12 mouse cellular contexts compared by ENCODE assay signal in the genomic region with DNA sequence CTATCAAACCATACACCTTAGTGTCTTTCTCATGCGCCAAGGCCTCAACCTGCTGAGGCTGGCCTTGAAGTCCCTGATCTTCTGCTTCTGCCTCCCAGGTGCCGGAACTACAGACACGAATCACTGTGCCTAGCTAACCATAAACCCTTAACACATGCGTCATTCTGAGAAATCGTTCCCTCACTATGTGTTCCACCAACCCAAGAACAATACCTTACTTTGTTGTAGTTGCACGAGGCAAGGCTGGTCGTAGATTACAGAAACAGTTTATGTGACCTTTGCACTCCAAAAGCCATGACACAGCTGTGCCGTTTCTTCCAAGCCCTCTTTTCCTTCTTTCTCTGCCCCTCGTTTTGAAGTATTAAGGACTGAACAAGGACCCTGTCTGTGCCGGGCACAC. TPM values are rescaled to one million over a fixed set of nuclear protein-coding genes. Genes with fewer than 3 reads are reported as not detected.
A peak's percentile ranks its signal among the peaks of the same experiment; 100 is the strongest.
DNase-seq lines count a peak whose midpoint lies in the region; ATAC-seq and TF ChIP-seq lines count a peak whose summit lies in the region.
"Had no signal": no experiment of that assay in that cellular context is flagged by ENCODE, and none has a peak within 500 bp of the region (broad histone marks: within the 10 kb centered on the region; RNA-seq: fewer than 3 reads in every experiment).

No protein-coding gene starts in this region.

- TF ChIP-seq POLR2A in spleen, adult 2 months (IDR thresholded peaks at IDR 0.05; ENCODE audit: low read depth, low read length), result no peak

- no peak overlapping the region for H3K4me3 ChIP-seq in spleen, adult 2 months (ENCODE audit: extremely low read depth, insufficient read depth, insufficient read length)
- H3K4me3 ChIP-seq in limb, embryonic 10.5 days, result no peak overlapping the region
- no peak overlapping the region for H3K4me3 ChIP-seq in hindbrain, embryonic 12.5 days
- H3K4me3 ChIP-seq: forebrain, embryonic 10.5 days; neural tube, embryonic 13.5 days had no signal

- WGBS in spleen, adult 2 months, result 65% methylated on average over 10 of the region's 10 CpGs
- WGBS in limb, embryonic 10.5 days, result 58% methylated on average over 10 of the region's 10 CpGs
- 57% methylated on average over 10 of the region's 10 CpGs for WGBS in hindbrain, embryonic 12.5 days

- DNase-seq in spleen, adult 2 months (ENCODE audit: low read depth in 1 of 2, low spot score in 2 of 2), result peak; percentile 39 to 67
- no peak for DNase-seq in spleen, postnatal 14 days (ENCODE audit: low spot score in 2 of 2)
- peak; percentile 41 for DNase-seq in embryo, embryonic 11 days
- no peak for DNase-seq in limb, embryonic 10.5 days (ENCODE audit: low spot score)
- DNase-seq in thymus, postnatal 4 days, result no peak
- DNase-seq in lung, postnatal 25 days (ENCODE audit: low spot score), result no peak
- DNase-seq: gastrocnemius, postnatal 36 days; thymus, postnatal 25 days had no signal

- peaks cover 18% of the 10 kb centered on the region; the same call in 1 of the 2 replicates for H3K4me1 ChIP-seq in spleen, adult 2 months (ENCODE audit: control insufficient read depth, insufficient read depth, insufficient read length)
- H3K4me1 ChIP-seq in limb, embryonic 10.5 days, result peaks cover 23% of the 10 kb centered on the region
- H3K4me1 ChIP-seq in hindbrain, embryonic 12.5 days, result peaks cover 8% of the 10 kb centered on the region
- H3K4me1 ChIP-seq: neural tube, embryonic 13.5 days had no signal

- no peak overlapping the region for H3K4me2 ChIP-seq in hindbrain, embryonic 12.5 days (replicated peaks)
- H3K4me2 ChIP-seq: midbrain, embryonic 11.5 days; neural tube, embryonic 13.5 days had no signal

- H3K27ac ChIP-seq in spleen, adult 2 months (ENCODE audit: insufficient read depth, low read length), result peak overlapping the region; percentile 87
- H3K27ac ChIP-seq in limb, embryonic 10.5 days, result 0 out of 2 replicates have a peak overlapping the region, but pooled peaks have one; percentile 72
- no peak overlapping the region for H3K27ac ChIP-seq in hindbrain, embryonic 12.5 days
- H3K27ac ChIP-seq: forebrain, embryonic 10.5 days; neural tube, embryonic 13.5 days had no signal

- no peaks in the 10 kb centered on the region for H3K27me3 ChIP-seq in spleen, adult 2 months (ENCODE audit: control insufficient read depth, insufficient read depth, low read length)
- no peaks in the 10 kb centered on the region for H3K27me3 ChIP-seq in limb, embryonic 10.5 days (ENCODE audit: low read depth, poor library complexity, severe bottlenecking)
- H3K27me3 ChIP-seq in hindbrain, embryonic 12.5 days, result no peaks in the 10 kb centered on the region
- H3K27me3 ChIP-seq: neural tube, embryonic 13.5 days had no signal

- no peak for TF ChIP-seq CTCF in spleen, adult 2 months (IDR thresholded peaks at IDR 0.05; ENCODE audit: extremely low read depth, insufficient read depth, insufficient read length, insufficient replicate concordance)

- ATAC-seq in hindbrain, embryonic 12.5 days (ENCODE audit: low FRiP score), result no peak

- H3K9ac ChIP-seq in hindbrain, embryonic 12.5 days, result no peak overlapping the region
- H3K9ac ChIP-seq: neural tube, embryonic 13.5 days had no signal

- H3K9me3 ChIP-seq in limb, embryonic 10.5 days (replicated peaks), result no peaks in the 10 kb centered on the region
- no peaks in the 10 kb centered on the region for H3K9me3 ChIP-seq in hindbrain, embryonic 12.5 days (replicated peaks)
- H3K9me3 ChIP-seq: forebrain, embryonic 10.5 days; neural tube, embryonic 13.5 days had no signal

- no peaks in the 10 kb centered on the region; the same call in 1 of the 2 replicates for H3K36me3 ChIP-seq in spleen, adult 2 months (ENCODE audit: control insufficient read depth, insufficient read depth, low read length)
- no peaks in the 10 kb centered on the region for H3K36me3 ChIP-seq in limb, embryonic 10.5 days
- no peaks in the 10 kb centered on the region for H3K36me3 ChIP-seq in hindbrain, embryonic 12.5 days
- H3K36me3 ChIP-seq: forebrain, embryonic 10.5 days; neural tube, embryonic 13.5 days had no signal

RNA-seq across cellular contexts. Expression of a gene that starts 40.6 kb away (rescaled TPM):
- 18.4 and 26.6 TPM in 2 replicates for polyA plus RNA-seq in spleen, adult 2 months (2012; rRNA removed)
- polyA plus RNA-seq in limb, embryonic 10.5 days (2016; fragmentation: Nextera tagmentation; extraction: Ambion mirVana), result 5.5 and 6.2 TPM in 2 replicates
- 30.6 and 31.8 TPM in 2 replicates for polyA plus RNA-seq in hindbrain, embryonic 12.5 days (2016; fragmentation: Nextera tagmentation; extraction: Ambion mirVana)

RNA-seq across cellular contexts. Expression of a gene that starts 44.6 kb away (rescaled TPM):
- polyA plus RNA-seq in spleen, adult 2 months (2012; rRNA removed), result 45.1 and 60.7 TPM in 2 replicates
- polyA plus RNA-seq in limb, embryonic 10.5 days (2016; fragmentation: Nextera tagmentation; extraction: Ambion mirVana), result 76.9 and 80.9 TPM in 2 replicates
- polyA plus RNA-seq in hindbrain, embryonic 12.5 days (2016; fragmentation: Nextera tagmentation; extraction: Ambion mirVana), result 118 and 120 TPM in 2 replicates

Comparison
In these comparisons a context has a peak if more than half of its experiments do, and no peak if none do; other contexts are left out.
1. DNase-seq: peak in spleen, adult 2 months (2 of 2) and embryo, embryonic 11 days (single experiment); none in spleen, postnatal 14 days (0 of 2), limb, embryonic 10.5 days (single experiment), thymus, postnatal 4 days (single experiment) and lung, postnatal 25 days (single experiment).